Mouse (Mus musculus) lung, postnatal 36 days (tissue): ENCODE data around the gene Rsph3b.

Source experiments
- DNase-seq: peaks from one replicate; pipeline ENCODE4 v3.0.0; 2022; ENCODE audit warnings: mixed read lengths

Rsph3b gene

GRCm38 (mm10) chr17:6862040-6862780, 86.3 kb downstream of the Rsph3b start:
- DNase-seq: no peak

- peak; percentile 70 for DNase-seq
These were observed 87.1 kb downstream of the Rsph3b start for GRCm38 (mm10) chr17:6861181-6862039.

GRCm38 (mm10) chr17:6860491-6860897, 88.0 kb downstream of the Rsph3b start:
- peak; percentile 54 for DNase-seq

GRCm38 (mm10) chr17:6860067-6860466, 88.4 kb downstream of the Rsph3b start:
- peak; percentile 54 for DNase-seq
